Mouse (Mus musculus): ENCODE measurements around the gene Gnat1. TPM values are rescaled to one million over a fixed set of nuclear protein-coding genes. Genes with fewer than 3 reads are reported as not detected.

The Gnat1 gene
- polyA plus RNA-seq, 1 experiment from 2014 or later: 1.9 TPM

DNA sequence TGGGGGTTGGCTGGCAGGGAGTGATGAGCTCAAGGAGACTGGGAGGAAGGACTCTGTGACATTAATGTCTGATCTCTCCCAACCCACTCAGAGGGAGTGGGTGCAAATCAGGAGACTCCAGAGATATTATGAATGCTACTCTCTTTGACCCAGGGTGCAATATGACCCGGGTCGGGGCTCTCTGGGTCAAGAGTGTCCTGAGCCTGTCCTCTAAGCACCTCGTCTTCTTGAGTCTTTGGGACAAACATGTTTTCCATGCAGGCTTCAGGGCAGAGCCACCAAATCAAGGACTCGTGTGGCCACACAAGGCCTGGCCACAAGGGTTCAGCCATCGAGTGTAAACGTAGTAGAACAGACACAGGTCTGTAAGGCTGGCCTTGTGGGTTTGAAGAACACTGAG is 21.4 kb downstream of the Gnat1 start:
- Histone ChIP-seq H3K9ac (ENCODE audit: low read depth, low read length) (no peak overlapping the region), H3K27me3 (replicated peaks; ENCODE audit: control insufficient read depth, insufficient read depth, low read length) (no peaks in the 10 kb centered on the region)
- 82% methylated on average over 6 of the region's 6 CpGs for WGBS

GRCm38 (mm10) chr9:107657144-107657543 is 22.4 kb downstream of the Gnat1 start:
- Histone ChIP-seq H3K27me3 (replicated peaks; ENCODE audit: control insufficient read depth, insufficient read depth, low read length) (no peaks in the 10 kb centered on the region), H3K4me3 (ENCODE audit: low read depth, low read length) (no peak overlapping the region), H3K9ac (ENCODE audit: low read depth, low read length) (no peak overlapping the region), H3K36me3 (ENCODE audit: control insufficient read depth, insufficient read depth) (no peaks in the 10 kb centered on the region), H3K4me1 (replicated peaks; ENCODE audit: control insufficient read depth, insufficient read depth, low read length) (0 out of 2 replicates have a peak, but pooled peaks cover 6% of the 10 kb centered on the region), H3K27ac (ENCODE audit: low read depth, low read length) (no peak overlapping the region), H3K9me3 (ENCODE audit: control insufficient read depth) (no peaks in the 10 kb centered on the region), H3K4me2 (replicated peaks; ENCODE audit: low read depth) (no peak overlapping the region)
- 88% methylated on average over 5 of the region's 5 CpGs for WGBS
- no peak for ATAC-seq
- no peak for TF ChIP-seq CTCF (IDR thresholded peaks at IDR 0.05; ENCODE audit: low read depth)

More for the DNA sequence above, 21.4 kb downstream of the Gnat1 start:
- no peak overlapping the region for H3K4me3 ChIP-seq (ENCODE audit: low read depth, low read length)
- ATAC-seq: no peak
- H3K4me1 ChIP-seq (replicated peaks; ENCODE audit: control insufficient read depth, insufficient read depth, low read length): 0 out of 2 replicates have a peak, but pooled peaks cover 6% of the 10 kb centered on the region
- no peak for TF ChIP-seq CTCF (IDR thresholded peaks at IDR 0.05; ENCODE audit: low read depth)
- no peaks in the 10 kb centered on the region for H3K9me3 ChIP-seq (ENCODE audit: control insufficient read depth)
- no peak overlapping the region for H3K27ac ChIP-seq (ENCODE audit: low read depth, low read length)
- no peaks in the 10 kb centered on the region for H3K36me3 ChIP-seq (ENCODE audit: control insufficient read depth, insufficient read depth)
- no peak overlapping the region for H3K4me2 ChIP-seq (replicated peaks; ENCODE audit: low read depth)

DNA sequence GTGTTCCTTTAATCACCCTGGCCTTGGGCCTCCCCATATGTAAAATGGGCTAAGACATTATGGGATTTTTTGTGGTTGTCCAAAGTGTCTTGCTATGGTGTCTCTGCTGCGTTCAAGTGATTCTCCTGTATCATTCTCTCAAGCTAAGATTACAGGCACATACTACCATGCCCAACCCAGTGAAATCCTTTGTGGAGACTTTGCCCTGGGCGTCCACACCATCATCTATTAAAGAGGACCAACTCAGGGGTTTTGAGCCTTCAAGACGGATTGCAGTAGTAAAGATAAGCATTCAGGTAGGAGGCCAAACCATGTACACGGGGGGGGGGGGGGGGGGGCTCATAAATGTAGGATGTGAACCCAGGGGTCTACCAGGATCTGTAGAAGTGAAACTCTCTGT is 24.9 kb downstream of the Gnat1 start:
- no peak for TF ChIP-seq CTCF (IDR thresholded peaks at IDR 0.05; ENCODE audit: low read depth)
- ATAC-seq: peak; percentile 71

DNA sequence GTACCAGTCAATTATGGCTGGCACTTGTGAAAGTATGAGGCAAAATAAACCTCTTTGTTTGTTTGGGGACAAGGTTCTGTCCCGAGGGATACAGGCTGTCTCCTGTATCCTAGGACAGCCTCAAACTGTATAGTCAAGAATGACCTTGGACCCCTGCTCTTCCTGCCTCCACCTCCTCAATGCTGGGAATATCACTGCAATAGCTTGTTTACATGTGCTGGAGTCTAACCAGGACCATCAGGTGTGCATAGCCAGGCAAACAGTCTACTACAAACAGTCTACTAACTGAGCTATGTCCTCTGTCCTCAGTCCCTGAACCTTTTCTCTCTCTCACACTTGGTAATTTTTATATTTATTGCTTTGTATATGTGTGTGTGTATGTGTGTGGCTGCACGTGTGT is 26.0 kb downstream of the Gnat1 start:
- 53% methylated on average over 2 of the region's 2 CpGs for WGBS
- peak overlapping the region; percentile 76; the same call in 1 of the 2 replicates for H3K27ac ChIP-seq (ENCODE audit: low read depth, low read length)

More for the DNA sequence above, 24.9 kb downstream of the Gnat1 start:
- 34% methylated on average over 4 of the region's 4 CpGs for WGBS
- no peak overlapping the region for H3K4me3 ChIP-seq (ENCODE audit: low read depth, low read length)
- peak overlapping the region; percentile 76 for H3K27ac ChIP-seq (ENCODE audit: low read depth, low read length)
- H3K9ac ChIP-seq (ENCODE audit: low read depth, low read length): no peak overlapping the region
- no peaks in the 10 kb centered on the region for H3K27me3 ChIP-seq (replicated peaks; ENCODE audit: control insufficient read depth, insufficient read depth, low read length)
- H3K4me1 ChIP-seq (replicated peaks; ENCODE audit: control insufficient read depth, insufficient read depth, low read length): 0 out of 2 replicates have a peak, but pooled peaks cover 4% of the 10 kb centered on the region
- H3K36me3 ChIP-seq (ENCODE audit: control insufficient read depth, insufficient read depth): no peaks in the 10 kb centered on the region; the same call in 1 of the 2 replicates
- no peaks in the 10 kb centered on the region for H3K9me3 ChIP-seq (ENCODE audit: control insufficient read depth)
- H3K4me2 ChIP-seq (replicated peaks; ENCODE audit: low read depth): no peak overlapping the region

GRCm38 (mm10) chr9:107650708-107651481 is 28.6 kb downstream of the Gnat1 start:
- H3K27ac ChIP-seq (ENCODE audit: low read depth, low read length): no peak overlapping the region
- H3K27me3 ChIP-seq (replicated peaks; ENCODE audit: control insufficient read depth, insufficient read depth, low read length): no peaks in the 10 kb centered on the region
- no peaks in the 10 kb centered on the region for H3K4me1 ChIP-seq (replicated peaks; ENCODE audit: control insufficient read depth, insufficient read depth, low read length)
- no peaks in the 10 kb centered on the region for H3K9me3 ChIP-seq (ENCODE audit: control insufficient read depth)
- no peak overlapping the region for H3K9ac ChIP-seq (ENCODE audit: low read depth, low read length)
- H3K36me3 ChIP-seq (ENCODE audit: control insufficient read depth, insufficient read depth): no peaks in the 10 kb centered on the region; the same call in 1 of the 2 replicates
- TF ChIP-seq CTCF (IDR thresholded peaks at IDR 0.05; ENCODE audit: low read depth): no peak
- H3K4me3 ChIP-seq (ENCODE audit: low read depth, low read length): no peak overlapping the region
- H3K4me2 ChIP-seq (replicated peaks; ENCODE audit: low read depth): no peak overlapping the region
- 58% methylated on average over 12 of the region's 12 CpGs for WGBS
- ATAC-seq: no peak

More for the DNA sequence above, 26.0 kb downstream of the Gnat1 start:
- no peak for ATAC-seq
- no peak overlapping the region for H3K4me3 ChIP-seq (ENCODE audit: low read depth, low read length)
- TF ChIP-seq CTCF (IDR thresholded peaks at IDR 0.05; ENCODE audit: low read depth): no peak
- no peaks in the 10 kb centered on the region for H3K9me3 ChIP-seq (ENCODE audit: control insufficient read depth)
- no peaks in the 10 kb centered on the region for H3K27me3 ChIP-seq (replicated peaks; ENCODE audit: control insufficient read depth, insufficient read depth, low read length)
- no peaks in the 10 kb centered on the region; the same call in 1 of the 2 replicates for H3K36me3 ChIP-seq (ENCODE audit: control insufficient read depth, insufficient read depth)
- H3K4me2 ChIP-seq (replicated peaks; ENCODE audit: low read depth): no peak overlapping the region
- H3K4me1 ChIP-seq (replicated peaks; ENCODE audit: control insufficient read depth, insufficient read depth, low read length): 0 out of 2 replicates have a peak, but pooled peaks cover 4% of the 10 kb centered on the region
- H3K9ac ChIP-seq (ENCODE audit: low read depth, low read length): no peak overlapping the region

DNA sequence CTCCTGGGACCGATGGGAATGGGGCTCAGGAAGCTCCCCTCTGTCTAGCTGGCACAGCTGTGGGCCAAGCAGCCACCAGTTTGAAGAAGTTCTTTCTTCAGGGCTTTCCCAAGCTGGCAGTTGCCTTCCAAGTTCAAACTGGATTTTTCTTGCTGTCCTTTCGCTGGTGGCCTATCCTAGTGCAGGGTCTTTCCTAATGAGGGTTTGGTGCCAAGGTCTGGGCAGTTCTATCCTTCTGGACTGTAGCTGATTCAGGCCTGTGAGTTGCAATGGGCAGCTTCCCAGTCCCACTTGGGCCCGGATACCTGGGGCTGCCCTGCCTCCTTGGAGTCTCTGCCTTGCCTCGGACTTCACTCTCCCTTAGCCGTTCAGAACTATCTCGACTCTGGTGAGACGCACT is 29.3 kb downstream of the Gnat1 start:
- Histone ChIP-seq H3K4me3 (ENCODE audit: low read depth, low read length) (no peak overlapping the region), H3K27me3 (replicated peaks; ENCODE audit: control insufficient read depth, insufficient read depth, low read length) (no peaks in the 10 kb centered on the region), H3K4me2 (replicated peaks; ENCODE audit: low read depth) (no peak overlapping the region), H3K27ac (ENCODE audit: low read depth, low read length) (no peak overlapping the region), H3K36me3 (ENCODE audit: control insufficient read depth, insufficient read depth) (no peaks in the 10 kb centered on the region; the same call in 1 of the 2 replicates), H3K4me1 (replicated peaks; ENCODE audit: control insufficient read depth, insufficient read depth, low read length) (no peaks in the 10 kb centered on the region), H3K9ac (ENCODE audit: low read depth, low read length) (no peak overlapping the region), H3K9me3 (ENCODE audit: control insufficient read depth) (no peaks in the 10 kb centered on the region)
- no peak for TF ChIP-seq CTCF (IDR thresholded peaks at IDR 0.05; ENCODE audit: low read depth)
- ATAC-seq: no peak
- 69% methylated on average over 7 of the region's 7 CpGs for WGBS
